Mouse (Mus musculus) megakaryocyte, embryonic 14.5 days (primary cell): Measurements from ENCODE around the gene Hic1.

Source experiments
- FLI1 ChIP-seq: IDR thresholded peaks from 2 replicates; pipeline ENCODE4 v1.6.1; 2012; ENCODE audit warnings: low read length, inconsistent platforms, mixed read lengths
- GATA1 ChIP-seq: IDR thresholded peaks from 3 replicates; pipeline ENCODE4 v1.6.1; 2012; ENCODE audit warnings: mixed read lengths, low read length, inconsistent platforms, borderline replicate concordance

DNA sequence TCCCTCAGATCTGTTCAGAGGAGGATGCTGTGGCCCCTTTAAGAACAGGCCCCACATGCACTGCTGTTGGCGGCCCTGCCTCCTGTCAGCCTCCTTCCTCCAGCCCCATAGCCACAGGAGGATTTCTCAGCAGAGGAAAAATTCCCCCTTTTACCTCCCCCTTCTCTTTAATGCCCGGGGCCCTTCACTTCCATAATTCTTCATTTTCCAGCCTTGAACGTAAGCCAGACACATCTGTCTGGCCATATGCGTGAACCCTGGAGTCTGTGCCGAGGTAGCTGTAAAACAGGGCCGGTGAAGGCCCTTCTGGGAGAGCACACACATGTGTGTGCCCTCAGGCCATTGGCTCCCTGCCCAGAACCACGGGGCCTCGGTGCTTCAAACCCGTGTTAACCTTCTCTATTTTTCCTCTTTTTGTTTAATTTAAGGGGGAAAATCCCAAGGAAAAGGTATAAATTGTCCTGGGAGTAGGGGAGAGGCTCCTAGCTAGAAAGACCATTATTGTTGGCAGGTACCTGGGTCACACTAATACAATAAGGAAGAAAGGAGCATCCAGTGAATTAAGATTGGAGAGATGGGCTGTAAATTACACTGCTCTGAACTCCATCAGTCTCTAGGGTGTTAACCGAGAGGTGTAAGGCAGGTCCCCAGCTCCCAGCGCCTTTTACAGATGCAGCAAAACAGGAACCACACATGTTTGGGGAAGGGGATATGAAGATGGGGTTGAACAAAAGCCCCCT is 22.0 kb downstream of the Hic1 start:
- TF ChIP-seq FLI1 (no peak), GATA1 (no peak)
